Mouse (Mus musculus): Measurements from ENCODE around the gene Uhrf1. TPM values are rescaled to one million over a fixed set of nuclear protein-coding genes. Genes with fewer than 3 reads are reported as not detected.

Uhrf1 gene
- polyA plus RNA-seq, 1 experiment, result 0.65 TPM

DNA sequence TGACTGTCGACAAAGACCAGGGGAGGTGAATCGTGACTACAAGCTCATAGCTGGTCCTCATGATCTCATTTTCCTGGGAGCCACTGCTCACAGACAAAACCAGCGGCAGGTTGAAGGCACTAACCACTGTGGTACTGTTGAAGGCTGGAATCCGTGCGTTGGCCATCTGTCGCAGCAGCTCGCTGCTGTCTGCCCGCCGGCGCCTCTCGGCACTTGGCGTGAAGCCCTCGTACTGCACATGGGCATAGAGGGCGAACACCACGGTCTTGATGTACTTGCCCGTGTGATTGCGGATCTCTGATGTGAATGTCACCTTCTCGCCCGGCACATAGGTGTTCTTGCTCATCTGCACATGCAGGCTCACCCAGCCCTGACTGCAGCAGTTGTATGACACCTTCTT lies 8.9 kb upstream of the Uhrf1 start:
- H3K27me3 ChIP-seq (ENCODE audit: control insufficient read depth, insufficient read depth, low read length), result no peaks in the 10 kb centered on the region
- peaks cover 23% of the 10 kb centered on the region for H3K4me1 ChIP-seq (ENCODE audit: control insufficient read depth, insufficient read depth, low read length)
- no peak overlapping the region for H3K4me3 ChIP-seq (replicated peaks; ENCODE audit: insufficient read depth, low read depth, low read length)
- H3K27ac ChIP-seq (ENCODE audit: insufficient read depth, low read length), result no peak overlapping the region
- no peak for TF ChIP-seq POLR2A (IDR thresholded peaks at IDR 0.05; ENCODE audit: borderline replicate concordance, insufficient read depth, low read length)
- peak; percentile 69 to 76 for DNase-seq
- 19% methylated on average over 19 of the region's 19 CpGs for WGBS

DNA sequence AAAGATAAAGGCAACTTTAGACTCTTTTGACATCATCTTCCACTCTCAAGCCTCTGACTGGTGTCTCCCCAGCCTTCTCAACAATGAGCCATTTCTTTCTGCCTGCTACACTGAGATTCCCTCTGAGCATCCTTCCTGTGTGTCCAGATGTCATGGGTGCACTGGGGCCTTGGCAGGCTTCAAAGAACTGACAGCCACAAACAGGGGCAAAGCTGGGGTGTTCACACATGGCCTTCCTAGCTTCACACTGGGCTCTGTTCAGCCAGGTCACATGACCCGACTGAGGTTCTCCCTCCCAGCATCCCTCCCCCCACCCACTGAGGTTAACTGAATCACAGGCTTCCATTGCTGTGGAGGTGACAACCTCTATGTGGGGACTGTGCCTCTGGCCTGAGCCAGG lies 6.9 kb upstream of the Uhrf1 start:
- Histone ChIP-seq H3K4me1 (ENCODE audit: control insufficient read depth, insufficient read depth, low read length) (peaks cover 23% of the 10 kb centered on the region), H3K27ac (ENCODE audit: insufficient read depth, low read length) (no peak overlapping the region), H3K27me3 (ENCODE audit: control insufficient read depth, insufficient read depth, low read length) (no peaks in the 10 kb centered on the region), H3K4me3 (replicated peaks; ENCODE audit: insufficient read depth, low read depth, low read length) (no peak overlapping the region)
- WGBS, result 41% methylated on average over 1 of the region's 1 CpGs
- DNase-seq, result no peak
- no peak for TF ChIP-seq POLR2A (IDR thresholded peaks at IDR 0.05; ENCODE audit: borderline replicate concordance, insufficient read depth, low read length)
- no peak for TF ChIP-seq CTCF (IDR thresholded peaks at IDR 0.05; ENCODE audit: borderline replicate concordance, insufficient read depth, low read depth, low read length)

DNA sequence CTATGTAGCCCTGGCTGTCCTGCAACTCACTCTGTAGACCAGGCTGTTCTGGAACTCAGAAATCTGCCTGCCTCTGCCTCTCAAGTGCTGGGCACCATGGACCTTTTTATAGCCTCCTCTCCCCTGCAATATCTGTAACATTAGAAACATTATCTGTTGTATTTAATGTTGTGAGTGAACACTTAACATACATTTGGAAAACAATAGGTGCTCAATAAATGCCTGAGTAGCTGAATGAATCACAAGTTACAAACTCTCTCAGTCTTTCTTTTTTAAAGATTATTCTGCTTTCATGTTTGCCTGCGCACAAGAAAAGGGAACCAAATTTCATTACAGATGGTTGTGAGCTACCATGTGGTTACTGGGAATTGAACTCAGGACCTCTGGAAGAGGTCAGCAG lies 4.9 kb upstream of the Uhrf1 start:
- no peak overlapping the region for H3K4me3 ChIP-seq (replicated peaks; ENCODE audit: insufficient read depth, low read depth, low read length)
- H3K27ac ChIP-seq (ENCODE audit: insufficient read depth, low read length), result no peak overlapping the region
- WGBS, result 98% methylated on average over 1 of the region's 1 CpGs
- TF ChIP-seq CTCF (IDR thresholded peaks at IDR 0.05; ENCODE audit: borderline replicate concordance, insufficient read depth, low read depth, low read length) (no peak), POLR2A (IDR thresholded peaks at IDR 0.05; ENCODE audit: borderline replicate concordance, insufficient read depth, low read length) (no peak)
- no peaks in the 10 kb centered on the region for H3K27me3 ChIP-seq (ENCODE audit: control insufficient read depth, insufficient read depth, low read length)
- no peak for DNase-seq
- peaks cover 15% of the 10 kb centered on the region for H3K4me1 ChIP-seq (ENCODE audit: control insufficient read depth, insufficient read depth, low read length)

DNA sequence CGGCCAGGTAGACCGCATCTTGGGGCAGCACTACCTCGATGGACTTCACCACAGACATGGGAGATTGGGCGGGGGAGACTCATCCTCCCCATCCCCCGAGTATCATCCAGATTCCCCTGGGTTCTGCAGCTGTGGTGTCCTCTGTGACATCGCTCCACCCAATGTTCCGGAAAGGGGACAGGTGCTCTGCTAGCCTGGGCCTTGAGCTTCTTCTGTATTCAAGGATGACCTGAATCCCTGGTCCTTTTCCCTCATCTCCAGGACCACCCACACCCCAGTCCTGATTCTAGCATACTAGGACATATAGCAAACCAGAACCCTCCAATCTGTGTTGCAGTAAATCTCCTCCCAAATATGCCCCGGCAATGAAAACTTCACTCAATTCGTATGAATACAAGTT lies 2.9 kb upstream of the Uhrf1 start, which contains the start of gene Arrdc5:
Arrdc5 (minus strand) TSS at position 101 of the 400 bp plus-strand sequence.
- no peak within 1 kb of the TSS for H3K4me3 ChIP-seq (replicated peaks; ENCODE audit: insufficient read depth, low read depth, low read length)
- no peak for DNase-seq
- no peaks in the 10 kb centered on the region for H3K4me1 ChIP-seq (ENCODE audit: control insufficient read depth, insufficient read depth, low read length)
- TF ChIP-seq POLR2A (IDR thresholded peaks at IDR 0.05; ENCODE audit: borderline replicate concordance, insufficient read depth, low read length), result no peak
- TF ChIP-seq CTCF (IDR thresholded peaks at IDR 0.05; ENCODE audit: borderline replicate concordance, insufficient read depth, low read depth, low read length), result no peak
- WGBS, result 92% methylated on average over 9 of the region's 9 CpGs
- H3K27ac ChIP-seq (ENCODE audit: insufficient read depth, low read length), result no peak within 1 kb of the TSS
- no peaks in the 10 kb centered on the region for H3K27me3 ChIP-seq (ENCODE audit: control insufficient read depth, insufficient read depth, low read length)

DNA sequence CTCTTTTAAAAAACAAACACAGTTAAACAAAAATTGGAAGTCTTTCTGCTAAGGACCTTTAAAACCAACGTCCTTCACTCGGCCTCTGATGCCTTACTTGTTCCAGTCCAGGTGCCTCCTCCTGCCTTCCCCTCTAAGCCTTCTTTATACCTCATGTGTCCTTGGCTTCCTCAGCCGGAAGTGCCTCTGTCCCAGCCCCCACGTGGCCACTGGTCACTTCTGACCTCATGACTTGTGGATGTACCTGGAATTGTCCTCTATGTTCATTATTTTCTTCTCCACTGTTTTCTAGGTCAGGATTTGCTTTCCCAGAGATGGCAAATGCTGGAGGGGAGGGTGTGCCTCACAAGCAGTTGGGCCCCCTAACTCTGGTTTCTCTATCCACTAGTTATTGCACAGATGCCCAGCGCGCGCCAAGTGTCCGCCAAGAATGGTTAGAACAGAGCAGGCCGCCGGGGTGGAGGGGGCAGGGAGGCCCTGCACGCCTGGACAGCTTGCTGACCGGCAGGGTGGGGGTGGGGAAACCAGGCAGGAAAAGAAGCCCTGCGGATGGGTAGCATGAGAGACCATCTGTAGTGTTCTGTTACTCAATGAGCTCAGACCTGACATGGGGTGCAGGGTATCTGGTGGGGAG lies 641 bp upstream of the Uhrf1 start:
- H3K27ac ChIP-seq (ENCODE audit: insufficient read depth, low read length), result no peak overlapping the region
- no peak for TF ChIP-seq POLR2A (IDR thresholded peaks at IDR 0.05; ENCODE audit: borderline replicate concordance, insufficient read depth, low read length)
- TF ChIP-seq CTCF (IDR thresholded peaks at IDR 0.05; ENCODE audit: borderline replicate concordance, insufficient read depth, low read depth, low read length), result no peak
- WGBS, result 15% methylated on average over 13 of the region's 13 CpGs

DNA sequence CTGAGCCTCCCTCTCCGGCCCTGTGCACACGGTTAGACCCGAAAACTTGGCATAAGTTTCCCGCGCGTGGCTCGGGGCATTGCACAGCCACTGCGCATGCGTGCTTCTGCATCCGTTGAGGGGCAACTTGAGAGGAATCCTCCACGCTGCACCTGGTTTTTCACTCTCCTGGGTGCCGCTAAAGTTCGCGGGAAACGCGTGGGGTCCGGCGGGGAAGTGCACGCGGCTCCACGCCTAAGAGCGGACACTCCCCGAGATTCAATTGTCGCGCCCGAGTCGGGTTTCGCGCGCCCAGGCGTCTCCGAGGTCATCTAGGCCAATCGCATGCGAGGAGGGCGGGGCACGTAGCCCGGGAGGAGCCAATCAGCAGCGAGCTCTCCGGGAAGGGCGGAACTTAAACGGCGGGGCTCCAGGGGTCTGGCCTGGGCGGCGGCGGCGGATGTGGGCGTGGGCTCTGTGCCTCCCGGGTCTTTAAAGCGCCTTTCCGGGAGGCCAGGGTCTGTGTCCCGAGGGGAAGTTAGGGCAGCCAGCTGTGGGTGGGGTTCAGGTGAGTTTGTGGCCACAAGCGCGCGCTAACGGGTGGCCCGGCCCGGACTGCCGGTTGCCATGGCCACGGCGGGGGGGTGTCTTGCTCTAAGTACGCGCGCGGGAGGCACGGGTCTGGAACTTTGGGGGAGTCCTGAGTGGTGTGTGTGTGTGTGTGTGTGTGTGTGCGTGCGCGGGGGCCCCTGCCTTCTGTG lies 896 bp downstream of the Uhrf1 start:
- under 1% methylated on average over 68 of the region's 68 CpGs for WGBS
- H3K27me3 ChIP-seq (ENCODE audit: control insufficient read depth, insufficient read depth, low read length), result no peaks in the 10 kb centered on the region
- peak overlapping the region; percentile 65 for H3K4me3 ChIP-seq (replicated peaks; ENCODE audit: insufficient read depth, low read depth, low read length)
- TF ChIP-seq POLR2A (IDR thresholded peaks at IDR 0.05; ENCODE audit: borderline replicate concordance, insufficient read depth, low read length) (no peak), CTCF (IDR thresholded peaks at IDR 0.05; ENCODE audit: borderline replicate concordance, insufficient read depth, low read depth, low read length) (no peak)
- no peaks in the 10 kb centered on the region for H3K4me1 ChIP-seq (ENCODE audit: control insufficient read depth, insufficient read depth, low read length)
- peak; percentile 90 to 91 for DNase-seq
- H3K27ac ChIP-seq (ENCODE audit: insufficient read depth, low read length), result no peak overlapping the region

More for the DNA sequence above, 641 bp upstream of the Uhrf1 start:
- no peak for DNase-seq
- Histone ChIP-seq H3K4me3 (replicated peaks; ENCODE audit: insufficient read depth, low read depth, low read length) (no peak overlapping the region), H3K4me1 (ENCODE audit: control insufficient read depth, insufficient read depth, low read length) (no peaks in the 10 kb centered on the region), H3K27me3 (ENCODE audit: control insufficient read depth, insufficient read depth, low read length) (no peaks in the 10 kb centered on the region)

DNA sequence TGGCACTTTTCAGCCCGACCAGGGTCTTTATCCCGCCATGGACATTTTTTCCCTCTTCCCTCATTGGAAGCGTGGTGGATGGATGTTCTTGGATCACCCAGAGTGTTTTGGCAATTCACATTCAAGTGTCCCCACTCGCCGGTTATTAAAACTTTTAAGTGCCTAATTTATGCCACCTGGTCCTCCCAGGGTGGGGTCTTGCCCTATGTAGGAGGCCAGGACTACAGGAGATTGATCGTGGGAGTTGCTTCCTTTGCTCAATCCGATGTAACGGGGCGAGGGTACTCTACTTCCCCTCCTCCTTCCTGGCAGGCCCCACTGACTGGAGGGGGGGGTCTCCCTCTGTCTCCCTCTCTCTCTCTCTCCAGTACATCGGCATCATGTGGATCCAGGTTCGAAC lies 1.6 kb downstream of the Uhrf1 start:
- Histone ChIP-seq H3K27ac (ENCODE audit: insufficient read depth, low read length) (no peak overlapping the region), H3K27me3 (ENCODE audit: control insufficient read depth, insufficient read depth, low read length) (no peaks in the 10 kb centered on the region), H3K4me1 (ENCODE audit: control insufficient read depth, insufficient read depth, low read length) (no peaks in the 10 kb centered on the region), H3K4me3 (replicated peaks; ENCODE audit: insufficient read depth, low read depth, low read length) (no peak overlapping the region)
- 8% methylated on average over 11 of the region's 11 CpGs for WGBS
- TF ChIP-seq POLR2A (IDR thresholded peaks at IDR 0.05; ENCODE audit: borderline replicate concordance, insufficient read depth, low read length) (no peak), CTCF (IDR thresholded peaks at IDR 0.05; ENCODE audit: borderline replicate concordance, insufficient read depth, low read depth, low read length) (no peak)
- DNase-seq, result no peak

DNA sequence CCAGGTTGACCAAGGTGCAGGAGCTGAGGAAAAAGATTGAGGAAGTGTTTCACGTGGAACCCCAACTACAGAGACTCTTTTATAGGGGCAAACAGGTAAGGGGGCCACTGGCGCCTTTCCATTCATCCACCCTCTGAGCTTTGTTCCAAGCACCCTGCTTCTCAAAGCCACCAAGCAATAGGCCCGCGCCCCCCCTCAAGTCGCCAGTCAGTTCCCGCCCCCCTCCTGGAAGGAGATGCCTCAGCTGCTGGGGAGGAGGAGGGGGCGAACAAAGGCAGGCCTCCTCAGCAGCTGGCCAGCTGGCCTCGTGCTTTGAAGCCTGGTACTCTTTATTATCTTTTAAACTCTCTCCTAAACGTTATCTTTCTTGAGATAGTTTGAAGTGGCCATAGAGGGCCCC lies 2.0 kb downstream of the Uhrf1 start:
- DNase-seq, result no peak
- no peaks in the 10 kb centered on the region for H3K4me1 ChIP-seq (ENCODE audit: control insufficient read depth, insufficient read depth, low read length)
- TF ChIP-seq CTCF (IDR thresholded peaks at IDR 0.05; ENCODE audit: borderline replicate concordance, insufficient read depth, low read depth, low read length) (no peak), POLR2A (IDR thresholded peaks at IDR 0.05; ENCODE audit: borderline replicate concordance, insufficient read depth, low read length) (no peak)
- H3K27ac ChIP-seq (ENCODE audit: insufficient read depth, low read length), result no peak overlapping the region
- H3K27me3 ChIP-seq (ENCODE audit: control insufficient read depth, insufficient read depth, low read length), result no peaks in the 10 kb centered on the region
- 33% methylated on average over 9 of the region's 9 CpGs for WGBS
- no peak overlapping the region for H3K4me3 ChIP-seq (replicated peaks; ENCODE audit: insufficient read depth, low read depth, low read length)

All from cerebellum, adult 2 months (tissue).